Mouse (Mus musculus) MN1 (cell line): ENCODE results near the gene Osm.

Experiments used
- DNase-seq: peaks from one replicate; pipeline ENCODE4 v3.0.0-alpha.2; 2016; ENCODE audit warnings: low spot score

The Osm gene

GRCm38 (mm10) chr11:4235665-4236545, at the start of gene Osm:
Gene Osm (plus strand): TSS chr11:4236420.
- no peak for DNase-seq

GRCm38 (mm10) chr11:4186486-4187317, 49.5 kb upstream of the Osm start, which contains the start of gene Tbc1d10a:
Gene Tbc1d10a (plus strand): TSS chr11:4186789.
- peak; percentile 99 for DNase-seq

GRCm38 (mm10) chr11:4187318-4187700, 48.9 kb upstream of the Osm start:
- no peak for DNase-seq

GRCm38 (mm10) chr11:4189182-4189581, 47.0 kb upstream of the Osm start:
- DNase-seq, result no peak

GRCm38 (mm10) chr11:4190677-4191076, 45.5 kb upstream of the Osm start:
- DNase-seq, result peak; percentile 51

GRCm38 (mm10) chr11:4192757-4193156, 43.5 kb upstream of the Osm start:
- DNase-seq, result no peak

- no peak for DNase-seq
These were observed 42.8 kb upstream of the Osm start for GRCm38 (mm10) chr11:4193420-4193819.

GRCm38 (mm10) chr11:4195597-4196031, 40.6 kb upstream of the Osm start:
- peak; percentile 66 for DNase-seq

GRCm38 (mm10) chr11:4196636-4197035, 39.6 kb upstream of the Osm start:
- DNase-seq, result no peak

- DNase-seq, result no peak
These were observed 38.5 kb upstream of the Osm start for GRCm38 (mm10) chr11:4197691-4198090.

GRCm38 (mm10) chr11:4201981-4202700, 34.1 kb upstream of the Osm start:
- DNase-seq, result no peak

- DNase-seq, result no peak
These were observed 33.1 kb upstream of the Osm start for GRCm38 (mm10) chr11:4202995-4203704.

GRCm38 (mm10) chr11:4203705-4204074, 32.5 kb upstream of the Osm start:
- DNase-seq, result no peak

- DNase-seq, result no peak
These were observed 31.0 kb upstream of the Osm start for GRCm38 (mm10) chr11:4205097-4205655.

GRCm38 (mm10) chr11:4205951-4206350, 30.3 kb upstream of the Osm start:
- DNase-seq, result no peak

- DNase-seq, result no peak
These were observed 29.7 kb upstream of the Osm start for GRCm38 (mm10) chr11:4206563-4206962.

- no peak for DNase-seq
These were observed 28.6 kb upstream of the Osm start for GRCm38 (mm10) chr11:4207655-4208054.

- DNase-seq, result peak; percentile 51
These were observed 26.7 kb upstream of the Osm start for GRCm38 (mm10) chr11:4209556-4209955.

GRCm38 (mm10) chr11:4210786-4211185, 25.4 kb upstream of the Osm start:
- no peak for DNase-seq

GRCm38 (mm10) chr11:4213107-4213506, 23.1 kb upstream of the Osm start:
- no peak for DNase-seq

- DNase-seq, result no peak
These were observed 21.6 kb upstream of the Osm start for GRCm38 (mm10) chr11:4214572-4214971.
